Mouse (Mus musculus) T-helper 2 cell (primary cell): ENCODE measurements around the gene Aspm.
"Not testable (repeated sequence)": the region's sequence is repeated elsewhere in the genome, so short reads cannot be mapped to it uniquely, and the experiment has no call there.

Source experiments
- in situ Hi-C: fragments of 300-600 bp; cut with MboI, MseI; formaldehyde crosslinking; loops from one replicate; pipeline ENCODE4 v1.15.1; 2025; ENCODE audit warnings: high pct_unique_total_duplicates

Gene Aspm

DNA sequence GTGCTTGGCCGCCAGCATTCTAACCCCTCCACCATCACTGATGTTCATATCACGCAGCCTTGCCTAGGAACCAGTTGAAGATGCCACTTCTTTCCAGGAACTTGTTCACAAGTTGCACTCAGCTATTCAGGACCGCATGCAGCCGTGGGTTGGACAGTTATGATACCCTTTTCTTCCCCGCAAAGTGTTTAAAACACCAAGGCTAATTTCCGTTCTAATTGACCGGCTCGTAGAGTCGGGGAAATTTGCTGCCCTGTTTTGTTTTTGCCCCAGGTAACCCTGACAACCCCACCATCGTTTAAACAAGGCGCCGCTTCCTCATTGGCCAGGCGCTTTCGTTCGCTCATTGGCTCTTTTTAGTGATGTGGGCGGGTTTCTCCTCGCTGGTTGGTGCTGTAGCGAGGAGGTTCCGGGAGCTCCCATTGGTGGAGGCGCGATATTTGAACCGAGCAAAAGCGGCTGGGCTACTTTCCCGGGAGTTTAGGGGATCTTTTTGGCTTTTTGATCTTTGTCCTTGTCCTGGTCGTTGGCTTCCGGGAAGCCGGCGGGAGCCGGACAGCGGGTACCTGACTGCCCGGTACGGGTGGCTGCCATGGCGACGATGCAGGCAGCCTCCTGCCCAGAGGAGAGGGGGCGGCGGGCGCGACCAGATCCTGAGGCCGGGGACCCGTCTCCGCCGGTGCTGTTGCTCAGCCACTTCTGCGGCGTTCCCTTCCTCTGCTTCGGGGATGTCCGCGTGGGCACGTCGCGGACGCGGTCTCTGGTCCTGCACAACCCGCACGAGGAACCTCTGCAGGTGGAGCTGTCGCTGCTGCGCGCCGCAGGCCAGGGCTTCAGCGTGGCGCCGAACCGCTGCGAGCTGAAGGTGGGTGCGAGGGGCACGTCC is at the start of gene Aspm:
Gene Aspm, plus strand, starts transcription at position 433 of the 886 bp plus-strand sequence.
- in situ Hi-C loops = no loop called here

DNA sequence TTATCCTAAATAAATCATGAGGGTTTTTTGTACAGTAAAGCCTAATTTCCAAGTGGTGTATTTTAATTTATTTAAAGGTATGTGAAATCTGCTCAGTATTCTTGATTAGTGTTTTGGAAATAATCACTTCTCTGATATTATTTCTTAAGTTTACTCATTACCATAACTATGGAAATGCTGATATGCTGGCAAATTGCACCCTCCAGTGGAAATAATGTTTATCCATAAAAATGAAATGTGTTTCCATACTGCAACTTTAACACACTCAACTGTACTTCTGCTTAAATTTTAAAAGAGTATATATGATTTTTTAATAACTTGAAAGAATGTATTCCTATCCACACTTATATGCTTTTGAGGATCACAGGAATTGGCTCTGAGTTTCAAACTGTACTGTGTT is 48.8 kb upstream of the Aspm start:
- in situ Hi-C loops = no loop called here

DNA sequence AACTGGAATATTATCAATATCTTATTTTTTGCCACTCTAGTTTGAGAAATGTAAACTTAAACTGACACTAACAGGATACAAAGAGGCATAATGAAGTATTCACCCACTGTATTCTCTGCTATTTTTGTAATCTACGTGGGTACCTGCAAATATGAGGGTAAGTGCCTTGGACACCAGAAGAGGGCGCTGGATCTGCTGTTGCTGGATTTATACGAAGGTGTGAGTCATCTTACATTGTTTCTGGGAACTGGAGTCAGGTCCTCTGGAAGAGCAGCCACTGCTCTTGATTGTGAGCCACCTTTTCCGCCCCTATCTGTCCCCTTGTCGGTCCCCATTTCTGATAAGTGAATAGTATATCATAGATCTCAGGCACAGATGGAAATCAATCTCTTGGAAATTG is 46.9 kb upstream of the Aspm start:
- in situ Hi-C loops = no loop called here

DNA sequence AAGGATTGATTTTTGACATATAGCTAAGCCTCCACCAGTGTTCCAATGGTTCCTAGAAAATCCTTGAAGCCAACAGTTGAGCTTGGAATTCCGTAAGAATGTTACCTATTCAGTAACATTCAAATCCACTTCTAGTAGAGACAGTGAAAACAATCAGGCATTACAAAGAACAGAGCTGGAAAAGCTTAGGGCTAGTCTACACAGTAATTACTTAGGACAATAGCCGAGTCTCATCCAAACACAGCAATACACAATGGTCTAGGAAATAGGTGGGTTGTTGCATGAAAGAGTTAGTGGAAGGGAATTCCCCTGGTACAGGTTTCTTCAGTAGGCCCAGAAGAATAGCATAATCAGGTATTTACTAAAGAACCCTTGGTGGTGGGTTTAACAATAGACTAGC is 42.2 kb upstream of the Aspm start:
- in situ Hi-C loops = not testable (repeated sequence)

DNA sequence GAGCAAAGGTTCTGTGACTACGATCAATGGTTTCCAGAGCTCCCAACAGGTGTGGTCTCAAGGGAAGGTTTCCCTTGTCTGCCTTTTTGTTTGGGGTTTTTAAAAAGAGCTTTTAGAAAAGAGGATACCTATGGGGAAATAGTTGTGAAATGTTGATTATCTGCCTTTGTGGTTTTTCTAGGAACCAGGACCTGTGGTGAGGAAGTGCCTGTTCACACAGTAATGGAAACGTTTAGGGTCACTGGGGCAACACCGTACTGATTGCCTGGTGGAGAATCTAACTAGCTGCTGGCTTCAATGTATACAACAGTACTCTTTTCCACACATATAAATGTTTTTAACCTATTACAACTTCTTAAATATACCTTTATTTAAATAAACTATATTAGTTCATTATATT is 41.1 kb upstream of the Aspm start:
- in situ Hi-C loops = no loop called here

DNA sequence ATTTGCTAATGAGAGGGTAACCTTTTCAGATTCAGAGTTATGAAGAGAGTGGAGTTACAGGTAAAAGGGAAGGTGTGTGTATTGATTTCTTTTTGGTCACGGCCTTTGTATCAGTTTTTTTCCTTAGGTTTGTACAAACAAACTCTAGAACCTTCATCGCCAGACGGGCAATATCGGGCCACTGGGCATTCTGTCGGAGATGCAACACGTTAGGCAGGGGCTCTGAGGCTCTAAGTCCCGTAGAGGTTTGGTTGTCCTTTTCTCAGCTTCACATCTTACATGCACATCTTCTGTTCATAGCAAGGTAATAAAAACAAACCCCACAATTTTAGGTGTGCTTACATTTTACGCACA is 33.1 kb upstream of the Aspm start:
- in situ Hi-C loops = no loop called here

DNA sequence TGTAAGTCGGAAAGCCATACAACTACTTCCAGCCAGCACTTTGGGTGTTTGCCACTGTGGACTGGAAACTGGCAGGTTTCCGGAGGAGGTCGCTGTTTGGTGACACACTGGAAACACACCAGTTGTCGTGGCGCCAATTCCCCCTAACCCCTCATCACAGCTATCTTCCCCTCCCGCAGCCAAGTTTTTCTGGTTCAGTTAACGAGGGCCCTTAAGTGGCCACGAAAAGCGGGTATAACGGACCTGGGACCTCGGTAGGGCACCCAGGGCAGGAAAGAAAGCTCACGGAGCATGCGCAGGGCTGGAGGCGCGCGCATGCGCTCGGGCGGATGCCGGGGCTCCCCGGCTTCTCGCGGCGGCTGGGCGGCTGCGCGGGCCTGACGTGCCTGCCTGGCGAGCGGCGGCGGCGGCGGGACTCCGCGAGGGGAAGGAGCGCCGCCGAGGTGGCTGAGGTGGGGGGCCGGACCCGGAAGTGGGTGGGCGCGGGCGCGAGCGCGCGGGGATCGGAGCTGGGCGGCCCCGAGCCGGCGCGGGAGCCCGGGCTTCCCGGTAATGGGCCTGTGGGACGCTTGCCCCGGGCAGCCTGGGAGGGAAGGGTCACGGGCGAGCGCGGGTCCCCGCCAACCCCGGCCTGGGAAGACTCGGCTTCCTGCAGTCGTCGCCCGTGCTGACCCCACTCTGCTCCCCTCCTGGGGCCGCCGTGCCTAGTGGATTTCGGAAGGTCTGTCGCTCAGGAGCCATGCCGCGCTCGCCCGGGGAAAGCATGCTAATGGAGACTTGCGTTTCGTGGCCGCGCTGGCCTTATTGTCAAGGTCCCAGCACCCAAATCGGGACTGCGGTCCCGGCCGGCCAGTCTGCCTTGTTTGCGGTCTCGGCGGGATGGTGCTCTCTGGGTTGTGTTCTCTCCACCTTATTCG is 32.4 kb upstream of the Aspm start, which contains the start of gene Zbtb41:
Gene Zbtb41, plus strand, starts transcription at position 414 of the 917 bp plus-strand sequence.
- in situ Hi-C loops = no loop called here

DNA sequence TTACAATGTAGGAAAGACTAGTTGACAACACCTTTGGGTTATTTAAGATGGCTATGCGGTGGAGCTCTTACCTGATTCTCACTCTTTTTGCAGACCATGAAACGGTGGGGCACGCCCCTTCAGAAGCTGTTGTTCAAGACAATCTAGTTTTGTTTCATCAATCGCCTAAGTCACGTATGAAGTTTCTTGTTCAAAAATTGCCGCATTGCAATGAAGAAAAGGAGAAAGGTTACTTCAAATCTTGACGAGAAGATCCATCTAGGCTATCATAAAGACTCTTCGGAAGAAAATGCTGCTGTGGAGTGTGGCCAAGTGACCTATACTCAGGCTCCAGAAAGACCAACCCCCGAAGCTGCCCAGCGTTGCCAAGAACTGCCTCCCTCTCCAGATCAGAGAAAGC is 31.6 kb upstream of the Aspm start:
- in situ Hi-C loops = no loop called here

DNA sequence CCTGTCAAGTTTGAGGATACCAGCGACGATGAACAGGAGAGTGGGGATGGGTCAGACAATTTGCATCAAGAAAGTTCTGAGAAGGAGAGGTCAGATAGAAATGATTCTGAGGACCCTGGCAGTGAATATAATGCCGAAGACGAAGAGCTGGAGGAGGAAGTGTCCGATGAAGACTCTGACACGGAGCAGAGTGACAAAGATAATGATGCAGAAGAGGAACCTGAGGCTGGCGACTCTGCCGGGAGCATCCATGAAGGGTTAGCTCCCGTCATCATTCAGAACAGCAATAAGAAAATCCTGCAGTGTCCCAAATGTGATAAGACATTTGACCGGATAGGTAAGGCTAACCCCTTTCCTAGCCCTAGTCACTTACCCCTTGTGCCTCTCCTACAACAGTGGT is 30.6 kb upstream of the Aspm start:
- in situ Hi-C loops = no loop called here

DNA sequence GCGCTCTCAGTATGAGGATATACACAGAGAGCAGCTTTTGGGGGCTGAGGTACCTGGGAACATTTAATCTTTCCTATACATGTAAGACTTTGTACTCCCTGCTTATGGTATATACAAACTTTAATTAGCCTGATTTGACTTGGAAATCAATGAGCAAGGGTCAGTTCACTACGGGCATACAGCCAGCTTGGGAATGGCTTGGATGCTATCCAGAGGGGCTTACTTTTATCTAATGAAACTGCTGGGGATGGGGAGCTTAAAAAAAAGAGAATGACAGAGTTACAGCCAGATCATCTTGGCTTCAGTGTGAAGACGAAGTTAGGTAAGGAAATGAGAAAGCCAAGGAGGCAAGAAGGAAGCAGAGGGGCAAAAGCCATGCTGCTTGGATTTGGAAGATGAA is 29.6 kb upstream of the Aspm start:
- in situ Hi-C loops = loop anchor here (25.0 kb wide), 1 partner anchor 1338 kb away; no protein-coding TSS in a partner anchor

DNA sequence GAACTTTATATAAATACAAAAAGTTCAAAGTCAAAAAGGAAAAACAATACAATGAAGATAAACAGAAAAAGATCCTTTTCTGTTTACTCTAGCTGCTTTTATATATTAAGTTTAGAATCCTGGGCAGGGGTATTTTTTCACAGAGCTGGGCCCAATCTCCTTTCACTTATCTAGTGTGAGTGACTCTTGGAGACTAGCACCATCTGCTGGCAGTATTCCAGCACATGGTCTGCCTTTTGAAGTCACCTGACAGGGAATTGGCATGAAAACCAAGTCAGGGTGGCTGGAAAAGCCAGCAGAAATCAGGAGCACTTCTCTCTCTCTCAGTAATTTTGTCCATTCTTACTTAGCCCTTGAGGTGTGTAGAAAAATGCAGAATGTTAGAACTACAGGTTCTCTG is 16.2 kb upstream of the Aspm start:
- in situ Hi-C loops = loop anchor here (25.0 kb wide), 1 partner anchor 1351 kb away; no protein-coding TSS in a partner anchor

DNA sequence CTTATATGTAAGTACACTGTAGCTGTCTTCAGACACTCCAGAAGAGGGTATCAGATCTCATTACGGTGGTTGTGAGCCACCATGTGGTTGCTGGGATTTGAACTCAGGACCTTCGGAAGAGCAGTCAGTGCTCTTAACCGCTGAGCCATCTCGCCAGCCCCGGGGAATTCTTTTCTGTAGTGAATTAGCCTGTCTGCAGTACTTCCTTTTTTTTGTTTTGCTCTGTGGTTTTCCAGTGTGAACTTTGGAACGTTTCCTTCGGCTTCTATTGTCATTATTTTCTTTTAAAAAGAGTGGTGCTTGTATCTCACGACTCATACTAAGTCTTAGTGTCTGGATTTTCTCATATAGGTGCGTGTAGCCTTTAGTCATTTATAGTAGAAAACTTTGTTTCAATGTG is 11.5 kb upstream of the Aspm start:
- in situ Hi-C loops = loop anchor here (25.0 kb wide), 1 partner anchor 1356 kb away; no protein-coding TSS in a partner anchor

DNA sequence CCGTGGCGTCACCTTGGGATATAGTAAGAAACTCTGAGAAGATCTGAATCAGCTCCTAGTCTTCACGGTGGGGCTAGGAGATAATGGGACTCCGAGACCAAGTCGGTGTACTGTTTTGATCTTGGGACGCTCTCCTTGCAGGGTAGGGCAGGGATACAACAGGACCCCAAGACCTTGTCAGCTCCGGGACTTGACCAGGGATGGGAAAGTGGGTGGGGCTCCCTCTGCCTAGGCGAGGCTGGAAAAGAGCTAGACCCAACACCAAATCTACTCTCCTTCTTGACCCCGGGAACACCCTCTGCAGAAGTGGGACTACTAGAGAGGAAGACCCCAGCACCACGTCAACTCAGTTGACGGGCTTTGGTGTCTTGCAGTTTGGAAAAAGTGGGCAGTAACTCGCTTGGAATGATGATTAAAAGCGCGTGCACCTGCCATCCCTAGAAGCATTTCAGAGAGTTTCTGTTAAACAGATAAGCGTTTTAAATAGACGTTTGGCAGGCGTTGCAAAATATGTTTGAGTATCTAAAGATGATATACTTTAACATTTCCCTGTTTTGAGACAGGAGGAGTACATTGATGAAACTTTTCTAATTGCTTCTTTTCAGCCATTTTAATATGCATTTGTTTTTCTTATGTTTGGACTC is 776 bp downstream of the Aspm start:
- in situ Hi-C loops = no loop called here

DNA sequence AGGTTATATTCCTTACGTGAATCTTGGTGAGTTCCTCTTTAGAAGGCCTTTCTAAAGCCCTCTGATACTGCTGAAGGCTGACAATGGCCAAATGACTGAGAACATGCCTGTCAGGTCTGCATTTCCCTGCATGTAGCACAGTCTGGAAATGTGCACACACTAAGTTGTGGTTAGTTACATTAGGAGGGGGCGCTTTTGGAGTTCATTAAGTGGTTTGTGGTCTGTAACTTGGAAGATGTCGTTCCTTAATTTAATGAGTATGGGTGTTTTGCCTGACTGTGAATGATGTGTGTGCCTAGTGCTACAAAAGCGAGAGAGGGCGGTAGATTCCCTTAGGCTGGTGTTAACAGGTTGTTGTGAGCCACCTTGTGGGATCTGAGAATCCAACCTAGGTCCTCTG is 6.2 kb downstream of the Aspm start:
- in situ Hi-C loops = no loop called here

DNA sequence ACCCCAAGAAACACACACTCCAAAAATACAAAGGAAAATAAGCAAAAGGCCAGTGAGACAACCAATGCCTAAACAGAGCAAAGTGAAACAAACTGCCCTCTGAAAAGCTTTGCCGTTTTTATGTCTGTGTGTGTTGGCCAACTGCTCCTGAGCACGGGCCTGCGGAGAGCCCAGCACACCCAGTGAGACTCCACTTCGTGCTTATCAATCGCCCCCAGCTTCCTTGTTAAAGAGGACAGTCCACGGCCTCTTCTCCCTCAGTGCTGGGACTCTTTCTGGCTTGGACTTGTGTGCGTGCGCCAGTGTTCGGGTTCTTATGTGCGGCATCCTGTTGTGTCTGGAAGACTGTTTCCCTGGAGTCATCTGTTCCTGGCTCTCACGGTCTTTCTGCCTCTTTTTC is 11.4 kb downstream of the Aspm start:
- in situ Hi-C loops = no loop called here

DNA sequence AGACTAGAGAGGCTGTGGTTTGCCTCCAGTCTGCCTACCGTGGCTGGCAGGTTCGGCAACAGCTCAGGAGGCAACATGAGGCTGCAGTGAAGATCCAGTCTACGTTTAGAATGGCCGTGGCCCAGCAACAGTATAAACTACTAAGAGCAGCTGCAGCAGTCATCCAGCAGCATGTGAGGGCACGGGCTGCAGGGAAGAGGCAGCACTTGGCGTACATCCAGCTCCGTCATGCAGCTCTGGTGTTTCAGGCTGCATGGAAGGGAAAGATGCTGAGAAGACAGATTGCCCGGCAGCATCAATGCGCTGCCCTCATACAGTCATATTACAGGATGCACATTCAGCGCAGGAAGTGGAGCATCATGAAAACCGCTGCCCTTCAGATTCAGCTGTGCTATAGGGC is 24.3 kb downstream of the Aspm start:
- in situ Hi-C loops = no loop called here

DNA sequence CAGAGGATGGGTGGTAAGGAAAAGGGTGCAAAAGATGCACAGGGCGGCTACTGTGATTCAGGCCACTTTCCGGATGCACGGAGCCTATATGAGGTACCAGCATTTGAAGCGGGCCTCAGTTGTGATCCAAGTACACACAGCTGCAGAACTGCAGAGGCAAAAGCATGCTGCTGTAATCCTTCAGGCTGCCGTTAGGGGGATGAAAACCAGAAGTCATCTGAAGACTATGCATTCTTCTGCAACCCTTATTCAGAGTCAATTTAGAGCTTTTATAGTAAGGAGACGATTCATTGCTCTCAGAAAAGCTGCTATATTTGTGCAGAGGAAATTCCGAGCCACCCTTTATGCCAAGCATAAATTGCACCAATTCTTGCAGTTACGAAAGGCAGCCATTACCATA is 25.7 kb downstream of the Aspm start:
- in situ Hi-C loops = no loop called here

DNA sequence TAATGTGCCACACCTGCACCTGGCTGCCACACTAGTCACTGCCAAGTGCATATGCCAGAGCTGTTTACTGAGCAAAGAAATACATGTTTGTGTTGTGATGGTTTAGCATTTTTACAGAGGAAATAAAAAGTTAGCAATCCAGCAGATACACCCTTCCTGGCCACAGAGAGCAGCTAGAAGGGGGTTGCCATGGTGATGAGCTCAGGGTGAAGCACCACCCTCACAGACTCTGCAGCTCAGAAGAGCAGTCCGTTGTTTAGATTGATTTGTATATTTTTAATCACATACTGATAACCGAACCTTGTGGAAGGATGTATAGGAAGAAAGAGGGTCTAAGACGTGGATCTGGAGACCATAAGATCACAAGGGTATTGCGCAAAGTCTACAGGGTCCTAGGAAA is 26.6 kb downstream of the Aspm start:
- in situ Hi-C loops = no loop called here

DNA sequence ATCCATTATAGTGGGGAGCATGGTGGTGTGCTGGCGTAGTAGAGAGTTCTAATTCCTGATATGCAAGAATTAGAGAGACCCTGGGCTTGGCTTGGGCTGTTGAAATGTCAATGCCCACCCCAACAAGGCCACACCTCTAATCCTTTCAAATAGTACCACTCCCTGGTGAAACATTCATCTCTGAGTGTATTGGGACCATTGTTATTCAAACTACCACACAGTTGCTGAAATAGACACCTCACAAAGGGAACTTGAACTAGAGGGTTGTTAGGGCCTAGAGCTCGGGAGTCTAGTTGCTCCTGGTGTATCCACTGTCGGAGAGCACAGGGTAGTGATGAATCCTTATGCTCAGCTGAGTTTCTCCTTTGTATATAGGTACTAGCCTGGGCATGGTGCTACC is 40.1 kb downstream of the Aspm start:
- in situ Hi-C loops = no loop called here

DNA sequence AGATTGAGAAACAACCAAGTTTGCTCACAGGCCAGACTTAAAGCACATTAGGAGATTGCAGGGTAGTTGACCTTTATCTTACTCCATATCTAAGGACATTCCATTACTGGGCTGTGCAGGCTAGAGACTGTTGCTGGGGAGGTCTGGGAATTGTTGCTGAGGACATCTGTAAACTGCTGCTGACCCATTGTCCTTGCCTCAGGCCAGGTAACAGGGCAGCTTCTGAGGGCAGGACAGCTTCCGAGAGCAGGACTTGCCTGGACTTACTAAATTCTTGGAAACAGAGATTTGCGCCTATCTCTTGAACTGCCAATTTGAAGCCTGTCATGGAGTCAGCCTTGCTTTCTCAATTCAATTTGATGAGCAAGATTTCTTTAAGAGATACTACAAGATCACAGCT is 40.8 kb downstream of the Aspm start:
- in situ Hi-C loops = no loop called here

DNA sequence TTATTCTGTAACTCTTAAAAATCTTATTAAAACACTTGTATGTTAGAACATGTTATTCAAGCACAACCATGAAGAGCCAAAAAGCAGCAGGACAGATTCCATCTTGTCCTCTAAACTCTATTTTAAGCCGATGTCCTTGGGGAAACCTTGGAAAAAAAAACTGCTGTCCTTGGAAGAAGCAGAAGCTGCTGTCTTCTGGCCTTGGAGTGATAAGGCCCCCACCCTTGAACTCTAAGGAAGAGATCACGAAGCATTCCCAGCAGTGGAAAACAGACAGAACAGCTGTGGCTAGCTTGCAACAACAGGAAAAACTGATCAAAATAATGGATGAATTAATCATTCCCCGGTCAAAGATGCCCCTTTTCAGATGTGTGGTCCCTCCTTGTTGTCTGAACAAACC is 41.6 kb downstream of the Aspm start:
- in situ Hi-C loops = no loop called here

DNA sequence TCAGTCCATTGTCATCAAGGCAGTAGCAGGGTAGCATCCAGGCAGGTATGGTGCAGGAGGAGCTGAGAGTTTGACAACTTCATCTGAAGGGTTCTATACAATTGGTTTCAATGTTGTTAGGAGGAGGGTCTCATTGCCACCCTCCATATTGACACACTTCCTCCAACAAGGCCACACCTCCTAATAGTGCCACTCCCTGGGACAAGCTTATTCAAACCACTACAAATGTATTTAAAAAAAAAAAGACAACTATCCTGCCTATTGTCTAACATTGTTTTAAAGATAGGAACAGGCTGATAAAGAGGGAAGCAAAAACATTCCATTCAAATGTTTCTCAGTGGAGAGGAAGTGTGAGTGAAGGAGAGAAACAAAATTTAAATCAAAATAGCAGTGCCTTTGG is 45.2 kb downstream of the Aspm start:
- in situ Hi-C loops = no loop called here
